Mouse (Mus musculus): ENCODE measurements around the gene Uaca.

GRCm38 (mm10) chr9:60913626-60914025 lies 119.3 kb downstream of the Uaca start:
- no peak for TF ChIP-seq CTCF (IDR thresholded peaks at IDR 0.05)
- TF ChIP-seq EP300 (IDR thresholded peaks at IDR 0.05), result no peak

Data from lung, postnatal 0 days (tissue).